In genomic region chr16:4629950-4630349, GRCm38 (mm10) we compare ENCODE assay signal across 9 mouse cellular contexts. TPM values are rescaled to one million over a fixed set of nuclear protein-coding genes. Genes with fewer than 3 reads are reported as not detected.
DNase-seq lines count a peak whose midpoint lies in the region; ATAC-seq and TF ChIP-seq lines count a peak whose summit lies in the region.
"Had no signal": no experiment of that assay in that cellular context is flagged by ENCODE, and none has a peak within 500 bp of the region (broad histone marks: within the 10 kb centered on the region; RNA-seq: fewer than 3 reads in every experiment).

No protein-coding gene starts in this region.

- peaks cover 17% of the 10 kb centered on the region for H3K4me1 ChIP-seq in heart, embryonic 12.5 days (replicated peaks)
- no peaks in the 10 kb centered on the region for H3K4me1 ChIP-seq in intestine, embryonic 16.5 days (ENCODE audit: control insufficient read depth, insufficient read depth, low read length)
- H3K4me1 ChIP-seq in limb, embryonic 10.5 days, result peaks cover 27% of the 10 kb centered on the region
- H3K4me1 ChIP-seq in midbrain, postnatal 0 days (ENCODE audit: insufficient read depth, low read length), result no peaks in the 10 kb centered on the region

- no peak overlapping the region for H3K27ac ChIP-seq in heart, embryonic 12.5 days (ENCODE audit: poor library complexity, severe bottlenecking)
- H3K27ac ChIP-seq in gastrocnemius, adult 2 months, result no peak overlapping the region
- H3K27ac ChIP-seq in intestine, embryonic 16.5 days (ENCODE audit: low read length), result no peak overlapping the region
- peak overlapping the region; percentile 70 for H3K27ac ChIP-seq in limb, embryonic 10.5 days
- H3K27ac ChIP-seq in midbrain, postnatal 0 days (ENCODE audit: low read depth, low read length), result no peak overlapping the region

- intact Hi-C loops in gastrocnemius, adult 2 months (cut with DNase I), result loop anchor here (1.0 to 5.0 kb wide), 2 partner anchors 37 to 162 kb away; partner anchors contain the start of gene Cdip1

- WGBS in heart, embryonic 12.5 days, result 23% methylated on average over 6 of the region's 6 CpGs
- WGBS in intestine, embryonic 16.5 days, result 26% methylated on average over 6 of the region's 6 CpGs
- 20% methylated on average over 6 of the region's 6 CpGs for WGBS in limb, embryonic 10.5 days
- WGBS in midbrain, postnatal 0 days, result 22% methylated on average over 6 of the region's 6 CpGs

- no peak overlapping the region for H3K4me2 ChIP-seq in heart, embryonic 12.5 days
- H3K4me2 ChIP-seq in intestine, embryonic 16.5 days (ENCODE audit: low read depth, low read length), result no peak overlapping the region
- no peak overlapping the region for H3K4me2 ChIP-seq in midbrain, postnatal 0 days (ENCODE audit: low read depth, low read length, poor library complexity, severe bottlenecking)

- DNase-seq in heart, adult 11 months, result peak; percentile 97
- peak; percentile 93 to 96 for DNase-seq in cerebellum, postnatal 10 days
- peak; percentile 90 for DNase-seq in gastrocnemius, adult 2 months
- DNase-seq in limb, embryonic 10.5 days (ENCODE audit: low spot score), result peak; percentile 92
- DNase-seq in midbrain, postnatal 0 days (ENCODE audit: low spot score), result peak; percentile 49
- DNase-seq in splenic B cell, adult 2 months (ENCODE audit: low read depth, low spot score), result peak; percentile 87

- peaks cover 29% of the 10 kb centered on the region for H3K36me3 ChIP-seq in heart, embryonic 12.5 days
- peaks cover 9% of the 10 kb centered on the region; the same call in 1 of the 2 replicates for H3K36me3 ChIP-seq in intestine, embryonic 16.5 days (ENCODE audit: control insufficient read depth, insufficient read depth, low read length)
- peaks cover 35% of the 10 kb centered on the region for H3K36me3 ChIP-seq in limb, embryonic 10.5 days
- H3K36me3 ChIP-seq in midbrain, postnatal 0 days (ENCODE audit: insufficient read depth, low read length), result peaks cover 56% of the 10 kb centered on the region
- peaks cover 10% of the 10 kb centered on the region for H3K36me3 ChIP-seq in splenic B cell, adult 2 months (ENCODE audit: control insufficient read depth, insufficient read depth, low read length, poor library complexity, severe bottlenecking)

- no peak overlapping the region; the same call in 1 of the 2 replicates for H3K9ac ChIP-seq in heart, embryonic 12.5 days
- H3K9ac ChIP-seq in intestine, embryonic 16.5 days (ENCODE audit: low read depth, low read length), result no peak overlapping the region
- no peak overlapping the region for H3K9ac ChIP-seq in midbrain, postnatal 0 days (replicated peaks; ENCODE audit: low read length, poor library complexity, severe bottlenecking)

- no peak overlapping the region for H3K4me3 ChIP-seq in heart, embryonic 12.5 days
- no peak overlapping the region for H3K4me3 ChIP-seq in gastrocnemius, adult 2 months
- no peak overlapping the region for H3K4me3 ChIP-seq in intestine, embryonic 16.5 days (ENCODE audit: low read length)
- no peak overlapping the region for H3K4me3 ChIP-seq in limb, embryonic 10.5 days
- H3K4me3 ChIP-seq in midbrain, postnatal 0 days (ENCODE audit: low read depth, low read length), result no peak overlapping the region

- no peaks in the 10 kb centered on the region for H3K9me3 ChIP-seq in heart, embryonic 12.5 days (replicated peaks)
- no peaks in the 10 kb centered on the region for H3K9me3 ChIP-seq in intestine, embryonic 16.5 days (ENCODE audit: control insufficient read depth, low read length)
- no peaks in the 10 kb centered on the region for H3K9me3 ChIP-seq in limb, embryonic 10.5 days (replicated peaks)
- H3K9me3 ChIP-seq in midbrain, postnatal 0 days (ENCODE audit: low read length), result no peaks in the 10 kb centered on the region

- no peak for ATAC-seq in heart, embryonic 12.5 days (ENCODE audit: insufficient number of reproducible peaks, low FRiP score)
- peak; percentile 55 for ATAC-seq in intestine, embryonic 16.5 days
- no peak for ATAC-seq in midbrain, postnatal 0 days (ENCODE audit: low FRiP score)
- ATAC-seq: Patski had no signal

- TF ChIP-seq CTCF in gastrocnemius, adult 2 months (IDR thresholded peaks at IDR 0.05), result no peak; the same call in 1 of the 2 replicates
- peak; percentile 89 for TF ChIP-seq CTCF in midbrain, postnatal 0 days (IDR thresholded peaks at IDR 0.05)

- no peaks in the 10 kb centered on the region for H3K27me3 ChIP-seq in heart, embryonic 12.5 days (replicated peaks)
- no peaks in the 10 kb centered on the region for H3K27me3 ChIP-seq in intestine, embryonic 16.5 days (replicated peaks; ENCODE audit: control insufficient read depth, insufficient read depth, low read length)
- H3K27me3 ChIP-seq in limb, embryonic 10.5 days (ENCODE audit: low read depth, poor library complexity, severe bottlenecking), result no peaks in the 10 kb centered on the region
- H3K27me3 ChIP-seq in midbrain, postnatal 0 days (ENCODE audit: insufficient read depth, low read length), result no peaks in the 10 kb centered on the region
- no peaks in the 10 kb centered on the region for H3K27me3 ChIP-seq in splenic B cell, adult 2 months (ENCODE audit: control insufficient read depth, insufficient read depth, low read length, poor library complexity, severe bottlenecking)
- H3K27me3 ChIP-seq: Patski had no signal

RNA-seq across cellular contexts. Expression of gene Pam16, which starts 5.2 kb away (rescaled TPM):
- polyA plus RNA-seq in heart, embryonic 12.5 days (2016; fragmentation: Nextera tagmentation; extraction: Ambion mirVana), result 127 and 128 TPM in 2 replicates
- total RNA-seq in gastrocnemius, adult 2 months (2021), result 100 to 1,000 TPM in 1 of 2 experiments, 10 to 100 TPM in 1; 97.4 to 112 TPM
- polyA plus RNA-seq in intestine, embryonic 16.5 days (2015; fragmentation: Nextera tagmentation; extraction: Ambion mirVana), result 79.4 and 86.8 TPM in 2 replicates
- 108 and 113 TPM in 2 replicates for polyA plus RNA-seq in limb, embryonic 10.5 days (2016; fragmentation: Nextera tagmentation; extraction: Ambion mirVana)
- total RNA-seq in midbrain, postnatal 0 days (2014; rRNA removed), result 31.7 and 40.2 TPM in 2 replicates
- polyA plus RNA-seq in midbrain, postnatal 0 days (2015; fragmentation: Nextera tagmentation; extraction: Ambion mirVana), result 134 TPM in 2 replicates

RNA-seq across cellular contexts. Expression of gene Vasn, which starts 9.8 kb away (rescaled TPM):
- 14.8 and 16.4 TPM in 2 replicates for polyA plus RNA-seq in heart, embryonic 12.5 days (2016; fragmentation: Nextera tagmentation; extraction: Ambion mirVana)
- total RNA-seq in gastrocnemius, adult 2 months (2021), result 1 to 10 TPM; 4.8 to 6.0 TPM
- 13.5 and 13.6 TPM in 2 replicates for polyA plus RNA-seq in intestine, embryonic 16.5 days (2015; fragmentation: Nextera tagmentation; extraction: Ambion mirVana)
- 22.5 and 28.3 TPM in 2 replicates for polyA plus RNA-seq in limb, embryonic 10.5 days (2016; fragmentation: Nextera tagmentation; extraction: Ambion mirVana)
- 12.0 and 14.2 TPM in 2 replicates for total RNA-seq in midbrain, postnatal 0 days (2014; rRNA removed)
- 4.7 TPM in 2 replicates for polyA plus RNA-seq in midbrain, postnatal 0 days (2015; fragmentation: Nextera tagmentation; extraction: Ambion mirVana)

RNA-seq across cellular contexts. Expression of gene Dnaja3, which starts 9.8 kb away (rescaled TPM):
- polyA plus RNA-seq in heart, embryonic 12.5 days (2016; fragmentation: Nextera tagmentation; extraction: Ambion mirVana), result 77.6 and 77.7 TPM in 2 replicates
- 100 to 1,000 TPM in 1 of 2 experiments, 10 to 100 TPM in 1; 86.4 to 110 TPM for total RNA-seq in gastrocnemius, adult 2 months (2021)
- polyA plus RNA-seq in intestine, embryonic 16.5 days (2015; fragmentation: Nextera tagmentation; extraction: Ambion mirVana), result 90.5 and 92.5 TPM in 2 replicates
- polyA plus RNA-seq in limb, embryonic 10.5 days (2016; fragmentation: Nextera tagmentation; extraction: Ambion mirVana), result 64.1 and 70.2 TPM in 2 replicates
- 62.1 and 65.5 TPM in 2 replicates for total RNA-seq in midbrain, postnatal 0 days (2014; rRNA removed)
- polyA plus RNA-seq in midbrain, postnatal 0 days (2015; fragmentation: Nextera tagmentation; extraction: Ambion mirVana), result 54.1 and 57.0 TPM in 2 replicates

RNA-seq across cellular contexts. Expression of gene Glis2, which starts 35.4 kb away (rescaled TPM):
- polyA plus RNA-seq in heart, embryonic 12.5 days (2016; fragmentation: Nextera tagmentation; extraction: Ambion mirVana), result 24.9 and 25.5 TPM in 2 replicates
- total RNA-seq in gastrocnemius, adult 2 months (2021), result 1 to 10 TPM; 5.2 to 6.9 TPM
- 14.5 and 18.1 TPM in 2 replicates for polyA plus RNA-seq in intestine, embryonic 16.5 days (2015; fragmentation: Nextera tagmentation; extraction: Ambion mirVana)
- 27.0 and 30.7 TPM in 2 replicates for polyA plus RNA-seq in limb, embryonic 10.5 days (2016; fragmentation: Nextera tagmentation; extraction: Ambion mirVana)
- 20.0 and 20.6 TPM in 2 replicates for total RNA-seq in midbrain, postnatal 0 days (2014; rRNA removed)
- polyA plus RNA-seq in midbrain, postnatal 0 days (2015; fragmentation: Nextera tagmentation; extraction: Ambion mirVana), result 10.8 and 12.0 TPM in 2 replicates

RNA-seq across cellular contexts. Expression of gene Coro7, which starts 49.6 kb away (rescaled TPM):
- 14.8 and 15.3 TPM in 2 replicates for polyA plus RNA-seq in heart, embryonic 12.5 days (2016; fragmentation: Nextera tagmentation; extraction: Ambion mirVana)
- 10 to 100 TPM; 12.1 to 13.6 TPM for total RNA-seq in gastrocnemius, adult 2 months (2021)
- polyA plus RNA-seq in intestine, embryonic 16.5 days (2015; fragmentation: Nextera tagmentation; extraction: Ambion mirVana), result 29.2 and 30.5 TPM in 2 replicates
- 21.8 and 22.9 TPM in 2 replicates for polyA plus RNA-seq in limb, embryonic 10.5 days (2016; fragmentation: Nextera tagmentation; extraction: Ambion mirVana)
- 31.1 and 39.8 TPM in 2 replicates for total RNA-seq in midbrain, postnatal 0 days (2014; rRNA removed)
- 28.7 and 31.9 TPM in 2 replicates for polyA plus RNA-seq in midbrain, postnatal 0 days (2015; fragmentation: Nextera tagmentation; extraction: Ambion mirVana)
